Mouse (Mus musculus) T-cell, adult 2 months (primary cell): ENCODE measurements at regions not wholly inside any gene's neighbourhood (a gene's known extent, or its start where the extent isn't known, plus 50 kb on each side); places are given as distances from the start of the nearest gene placed in this dataset.

Experiments
- DNase-seq: peaks from one replicate; pipeline ENCODE4 v3.0.0; 2022; ENCODE audit warnings: low spot score

- no peak for DNase-seq
Measured at GRCm38 (mm10) chr8:10768181-10768580, 240.1 kb downstream of the Irs2 start.

- DNase-seq, result no peak
Measured at GRCm38 (mm10) chr8:10763907-10764306, 244.4 kb downstream of the Irs2 start.

DNA sequence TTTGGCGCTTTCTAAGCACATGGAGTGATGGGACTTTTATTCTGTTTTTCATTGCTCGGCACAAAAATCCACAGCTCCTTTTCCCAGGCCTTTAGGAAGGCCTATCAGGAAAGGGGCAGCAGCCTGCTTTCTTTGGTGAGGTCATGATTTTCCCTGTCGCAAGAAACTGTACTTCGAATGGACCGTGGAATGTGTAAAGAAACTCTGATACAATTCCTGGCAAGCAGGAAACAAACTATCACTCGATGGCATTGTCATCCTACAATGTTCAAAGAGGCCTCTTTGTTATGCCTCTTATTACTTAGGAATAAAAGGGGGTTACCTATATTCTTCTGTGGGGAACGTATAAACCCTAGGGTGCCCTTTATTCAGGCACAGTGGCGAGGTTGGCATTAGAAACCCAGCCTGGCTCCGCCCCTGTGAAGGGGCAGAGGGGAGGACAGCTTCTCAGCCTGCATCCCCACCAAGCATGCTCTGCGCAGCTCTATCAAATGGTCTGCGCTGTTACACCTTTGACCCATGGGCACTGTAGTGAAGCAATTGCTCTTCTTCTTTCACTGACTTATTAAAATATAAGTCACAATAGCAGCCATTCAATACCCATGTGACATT, 246.5 kb downstream of the Irs2 start:
- no peak for DNase-seq

- no peak for DNase-seq
Measured at GRCm38 (mm10) chr8:10760851-10761693, 247.2 kb downstream of the Irs2 start.

GRCm38 (mm10) chr8:10760231-10760630, 248.0 kb downstream of the Irs2 start:
- no peak for DNase-seq

GRCm38 (mm10) chr8:10758151-10758550, 250.1 kb downstream of the Irs2 start:
- DNase-seq, result no peak

GRCm38 (mm10) chr8:10754986-10755308, 253.3 kb downstream of the Irs2 start:
- no peak for DNase-seq

GRCm38 (mm10) chr8:10754232-10754985, 253.8 kb downstream of the Irs2 start:
- no peak for DNase-seq

- no peak for DNase-seq
Measured at GRCm38 (mm10) chr8:10753056-10753455, 255.2 kb downstream of the Irs2 start.

- no peak for DNase-seq
Measured at GRCm38 (mm10) chr8:10747150-10747549, 261.1 kb downstream of the Irs2 start.

- DNase-seq, result no peak
Measured at GRCm38 (mm10) chr8:10743241-10743640, 265.0 kb downstream of the Irs2 start.

DNA sequence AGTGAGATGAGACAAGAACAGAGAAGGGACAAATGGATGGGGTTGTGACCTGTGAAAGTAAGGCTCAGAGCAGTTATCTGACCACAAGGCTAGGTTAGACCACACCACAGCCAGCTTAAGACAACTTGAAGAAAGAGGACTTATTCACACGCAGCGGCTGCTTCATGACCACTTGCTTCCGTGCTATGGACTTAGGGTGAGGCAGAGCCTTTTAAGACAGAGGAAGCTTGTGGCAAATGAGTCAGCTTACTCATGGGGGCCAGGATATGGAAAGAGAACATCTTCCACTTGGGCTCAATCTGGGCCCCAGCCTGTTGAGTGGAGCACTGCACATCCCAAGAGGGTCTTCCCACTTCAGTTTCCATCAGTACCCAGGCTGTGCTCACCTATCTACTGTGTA, 267.4 kb downstream of the Irs2 start:
- DNase-seq, result no peak

GRCm38 (mm10) chr8:10738486-10739081, 269.7 kb downstream of the Irs2 start:
- DNase-seq, result no peak

DNA sequence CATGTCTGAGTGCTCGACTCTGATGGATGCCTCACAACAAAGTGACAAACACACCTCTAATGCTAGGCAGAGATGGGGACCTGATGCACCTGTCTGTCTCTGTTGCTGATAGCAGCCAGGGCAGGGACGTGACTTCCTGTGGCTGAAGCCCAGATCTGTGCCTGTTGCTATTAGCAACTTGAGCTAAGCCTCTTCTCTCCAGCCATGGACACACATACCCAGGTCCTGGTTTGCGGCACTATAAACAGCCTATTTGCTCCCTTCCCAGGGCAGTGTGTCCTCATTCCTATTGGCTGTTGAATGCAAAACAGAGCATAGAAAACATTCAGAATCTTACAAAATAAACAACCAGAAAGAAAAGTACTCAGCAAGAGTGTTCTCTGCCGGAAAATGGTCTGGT, 273.5 kb downstream of the Irs2 start:
- no peak for DNase-seq

- no peak for DNase-seq
Measured at GRCm38 (mm10) chr8:10723332-10723731, 284.9 kb downstream of the Irs2 start.

GRCm38 (mm10) chr8:10722742-10723141, 285.5 kb downstream of the Irs2 start:
- DNase-seq, result no peak

DNA sequence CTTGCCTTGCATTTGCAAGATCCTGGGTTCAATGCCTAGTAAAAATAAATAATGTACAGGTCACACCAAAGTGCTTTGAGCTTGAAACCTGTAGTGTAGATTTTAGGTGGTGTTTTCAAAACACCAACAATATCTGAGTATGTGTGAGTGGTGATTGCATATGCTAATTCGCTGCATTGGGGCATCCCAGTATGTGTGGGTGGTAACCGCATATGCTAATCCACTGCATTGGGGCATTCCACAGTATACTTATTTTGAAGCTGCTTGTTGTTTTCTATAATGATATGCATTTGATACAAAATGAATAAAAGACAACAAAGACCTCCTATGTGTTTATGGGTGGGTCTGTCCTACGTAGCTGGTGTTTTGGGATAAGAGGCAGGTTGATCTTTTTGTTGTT, 285.9 kb downstream of the Irs2 start:
- no peak for DNase-seq

- no peak for DNase-seq
Measured at GRCm38 (mm10) chr8:10721146-10721862, 287.0 kb downstream of the Irs2 start.

DNA sequence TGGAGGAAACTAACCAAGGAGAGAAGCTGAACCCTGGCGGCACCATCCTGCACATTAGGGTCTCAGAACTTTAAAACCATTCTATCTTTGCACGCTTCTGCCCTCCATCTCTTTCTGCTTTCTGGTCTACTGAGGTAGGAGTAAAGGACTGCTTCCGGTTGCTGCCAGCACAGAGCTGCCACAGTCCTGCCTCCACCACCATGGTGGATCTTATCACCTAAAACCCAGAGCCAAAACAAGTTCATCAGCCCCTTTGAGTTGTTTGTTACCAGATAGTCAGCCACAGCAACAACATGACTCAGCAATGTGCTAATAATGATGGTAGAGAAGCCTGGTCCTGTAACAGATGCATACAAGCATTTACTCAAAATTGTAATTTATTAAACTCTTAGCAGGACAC, 287.9 kb downstream of the Irs2 start:
- no peak for DNase-seq

DNA sequence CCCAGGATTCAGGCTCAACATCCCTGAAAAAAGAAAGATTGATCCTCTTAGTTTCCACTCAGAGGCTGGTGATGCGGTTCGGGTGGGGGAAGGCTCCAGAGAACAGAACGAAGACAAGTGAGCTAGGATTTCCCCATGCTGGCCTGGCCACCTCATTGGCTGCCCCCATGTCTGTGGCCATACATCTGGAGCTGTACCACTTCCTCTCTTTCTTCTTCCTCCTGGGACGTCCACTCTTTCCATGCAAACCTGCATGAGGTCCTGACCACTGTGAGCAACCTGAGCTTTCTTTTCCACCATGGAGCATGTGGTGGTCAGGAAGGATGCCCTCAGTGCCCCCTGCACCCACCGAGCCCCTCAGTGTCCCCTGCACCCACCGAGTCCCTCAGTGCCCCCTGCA, 288.8 kb downstream of the Irs2 start:
- DNase-seq, result no peak

DNA sequence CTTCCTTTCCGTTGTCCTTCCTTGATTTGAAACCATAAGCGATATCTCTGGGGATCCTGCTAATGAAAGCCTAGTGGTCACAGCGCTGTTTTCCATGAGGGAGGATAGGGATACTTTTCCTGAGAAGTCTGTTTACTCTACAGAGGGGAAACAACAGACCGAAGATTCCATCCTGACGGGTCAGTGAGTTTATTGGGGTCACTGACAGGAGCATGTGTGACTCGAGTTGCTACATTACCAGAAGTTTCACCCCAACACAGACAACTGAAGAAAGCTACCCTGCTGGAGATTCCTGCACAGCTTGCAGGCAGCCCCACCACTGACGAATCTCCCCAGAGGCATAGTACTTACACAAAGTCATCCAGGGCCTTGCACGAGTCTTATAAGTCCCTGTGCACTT, 291.0 kb downstream of the Irs2 start:
- DNase-seq, result no peak

DNA sequence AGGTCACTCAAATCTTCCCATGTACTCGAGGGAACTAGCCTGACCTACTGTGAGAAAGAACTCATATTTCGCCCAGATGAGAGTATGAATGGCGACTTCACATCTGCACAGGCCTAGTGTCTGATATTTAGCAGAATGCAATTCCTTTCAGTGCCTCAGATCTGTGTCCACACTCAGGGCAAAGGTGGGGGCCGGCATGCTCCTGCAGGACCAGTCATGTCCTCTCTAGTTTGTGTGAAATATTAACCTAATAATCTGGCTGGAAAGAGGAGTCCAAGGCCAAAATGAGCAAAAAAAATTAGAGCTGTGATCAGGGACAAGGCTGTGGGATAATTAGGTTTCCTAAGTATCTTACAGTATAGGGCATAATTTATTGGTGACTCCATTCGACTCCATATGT, 292.1 kb downstream of the Irs2 start:
- no peak for DNase-seq
